Mouse (Mus musculus) CH12.LX (cell line): ENCODE measurements around the gene Fstl4. TPM values are rescaled to one million over a fixed set of nuclear protein-coding genes. Genes with fewer than 3 reads are reported as not detected.

Source experiments
- DNase-seq: peaks from one replicate; pipeline ENCODE4 v3.0.0-alpha.2; 2013; ENCODE audit errors: extremely low read depth
- H3K27ac ChIP-seq: 2 replicates; pipeline ENCODE4 v1.5.1; 2012; ENCODE audit warnings: low read depth, mild to moderate bottlenecking, control low read depth, moderate library complexity; ENCODE audit not compliant: insufficient read depth
- H3K27me3 ChIP-seq: replicated peaks from 2 replicates; pipeline ENCODE3; 2012; ENCODE audit warnings: inconsistent platforms
- H3K36me3 ChIP-seq, 2 experiments: replicated peaks in 1 of 2; 2 replicates each; pipeline versions ENCODE3 to v1.6.1; 2012; ENCODE audit warnings: inconsistent platforms in 1 of 2, low read length in 1 of 2, mild to moderate bottlenecking in 1 of 2, mixed read lengths in 1 of 2, moderate library complexity in 1 of 2; ENCODE audit not compliant: control insufficient read depth in 1 of 2, insufficient read depth in 1 of 2
- H3K4me1 ChIP-seq, 2 experiments: 2 replicates each; pipeline ENCODE4 v1.6.1; 2012; ENCODE audit warnings: inconsistent platforms in 1 of 2, moderate library complexity in 1 of 2; ENCODE audit not compliant: insufficient read depth in 2 of 2, control insufficient read depth in 1 of 2
- H3K4me2 ChIP-seq: 2 replicates; pipeline ENCODE4 v1.6.1; 2012; ENCODE audit warnings: low read depth, mild to moderate bottlenecking, control low read depth; ENCODE audit not compliant: poor library complexity, insufficient read depth, severe bottlenecking
- H3K4me3 ChIP-seq, 3 experiments: fragments of 150-350 bp in 1 of 3; sonication (generic) in 1 of 3; replicated peaks in 1 of 3; 2 replicates each; pipeline versions ENCODE3 to v1.5.1; 2011 to 2012; ENCODE audit warnings: low read depth in 2 of 3, low read length in 2 of 3, mild to moderate bottlenecking in 2 of 3, moderate library complexity in 2 of 3, control low read depth in 1 of 3, improper control_type of control experiment in 1 of 3, inconsistent platforms in 1 of 3, mixed read lengths in 1 of 3; ENCODE audit not compliant: poor library complexity in 1 of 3
- H3K79me2 ChIP-seq: replicated peaks from 2 replicates; pipeline ENCODE4 v1.6.1; 2012; ENCODE audit warnings: mild to moderate bottlenecking, moderate library complexity; ENCODE audit not compliant: control insufficient read depth, poor library complexity, insufficient read depth, severe bottlenecking; ENCODE audit errors: extremely low read depth
- H3K9ac ChIP-seq: 2 replicates; pipeline ENCODE4 v1.6.1; 2012; ENCODE audit warnings: low read depth, mild to moderate bottlenecking, control low read depth, moderate library complexity; ENCODE audit not compliant: insufficient read depth
- H3K9me3 ChIP-seq: replicated peaks from 2 replicates; pipeline ENCODE3; 2012; ENCODE audit warnings: low read length, inconsistent platforms, mixed read lengths
- BHLHE40 ChIP-seq: IDR thresholded peaks from 2 replicates; pipeline ENCODE4 v1.6.1; 2011; ENCODE audit warnings: mild to moderate bottlenecking, low read depth, low read length, improper control_type of control experiment
- CTCF ChIP-seq, 2 experiments: IDR thresholded peaks in 1 of 2; conservative IDR thresholded peaks in 1 of 2; 2 replicates each; pipeline ENCODE4 v1.5.1; 2011 to 2012; ENCODE audit warnings: low read depth in 2 of 2, low read length in 2 of 2, improper control_type of control experiment in 1 of 2, inconsistent platforms in 1 of 2, mild to moderate bottlenecking in 1 of 2, moderate library complexity in 1 of 2
- E2F4 ChIP-seq: IDR thresholded peaks from 2 replicates; pipeline ENCODE4 v1.6.1; 2011; ENCODE audit warnings: low read depth, low read length, improper control_type of control experiment; ENCODE audit not compliant: insufficient replicate concordance
- EP300 ChIP-seq: IDR thresholded peaks from 2 replicates; pipeline ENCODE4 v1.6.1; 2011; ENCODE audit warnings: low read length, improper control_type of control experiment
- HCFC1 ChIP-seq: IDR thresholded peaks from 2 replicates; pipeline ENCODE4 v1.6.1; 2012; ENCODE audit warnings: low read depth, mild to moderate bottlenecking, inconsistent platforms, low read length, improper control_type of control experiment
- IRF4 ChIP-seq: IDR thresholded peaks from 2 replicates; pipeline ENCODE4 v1.6.1; 2014; ENCODE audit warnings: low read depth, mild to moderate bottlenecking, inconsistent platforms, low read length, improper control_type of control experiment
- JUND ChIP-seq: conservative IDR thresholded peaks from 2 replicates; pipeline ENCODE4 v1.6.1; 2011; ENCODE audit warnings: low read depth, low read length, improper control_type of control experiment
- KAT2A ChIP-seq: IDR thresholded peaks from 2 replicates; pipeline ENCODE4 v1.6.1; 2012; ENCODE audit warnings: low read length, improper control_type of control experiment, inconsistent platforms; ENCODE audit not compliant: insufficient replicate concordance
- MAX ChIP-seq: IDR thresholded peaks from 2 replicates; pipeline ENCODE4 v1.6.1; 2011; ENCODE audit warnings: low read length, improper control_type of control experiment
- MYC ChIP-seq: IDR thresholded peaks from 2 replicates; pipeline ENCODE4 v1.6.1; 2011; ENCODE audit warnings: low read depth, mild to moderate bottlenecking, improper control_type of control experiment, low read length
- POLR2AphosphoS2 ChIP-seq: IDR thresholded peaks from 2 replicates; pipeline ENCODE4 v1.6.1; 2011; ENCODE audit warnings: low read depth, low read length, improper control_type of control experiment
- RCOR1 ChIP-seq: conservative IDR thresholded peaks from 2 replicates; pipeline ENCODE4 v1.6.1; 2012; ENCODE audit warnings: low read depth, mild to moderate bottlenecking, inconsistent platforms, low read length, improper control_type of control experiment
- SMC3 ChIP-seq: IDR thresholded peaks from 2 replicates; pipeline ENCODE4 v1.6.1; 2011; ENCODE audit warnings: low read depth, low read length, improper control_type of control experiment
- TBP ChIP-seq: conservative IDR thresholded peaks from 2 replicates; pipeline ENCODE4 v1.6.1; 2011; ENCODE audit warnings: low read depth, low read length, improper control_type of control experiment
- TCF12 ChIP-seq: IDR thresholded peaks from 2 replicates; pipeline ENCODE4 v1.6.1; 2014; ENCODE audit warnings: low read depth, mild to moderate bottlenecking, inconsistent platforms, low read length, improper control_type of control experiment
- USF1 ChIP-seq: IDR thresholded peaks from 2 replicates; pipeline ENCODE4 v1.6.1; 2014; ENCODE audit warnings: low read depth, mild to moderate bottlenecking, inconsistent platforms, low read length, improper control_type of control experiment
- ZKSCAN1 ChIP-seq: IDR thresholded peaks from 2 replicates; pipeline ENCODE4 v1.6.1; 2012; ENCODE audit warnings: low read depth, inconsistent platforms, low read length, improper control_type of control experiment, borderline replicate concordance
- ZNF384 ChIP-seq: IDR thresholded peaks from 2 replicates; pipeline ENCODE4 v1.6.1; 2012; ENCODE audit warnings: low read depth, low read length, improper control_type of control experiment, inconsistent platforms
- dilution Hi-C: fragments of 300-500 bp; cut with MboI; formaldehyde crosslinking; loops from 2 replicates; pipeline ENCODE4 v1.14.3; 2020; ENCODE audit warnings: low sequenced_read_pairs; ENCODE audit not compliant: extremely low pct_unique_long_range_greater_than_20kb, extremely low pct_ligation_motif_present
- in situ Hi-C: fragments of 300-500 bp; cut with MboI; formaldehyde crosslinking; loops from 3 replicates; pipeline ENCODE4 v1.14.3; 2019; ENCODE audit warnings: low sequenced_read_pairs, low pct_ligation_motif_present, low pct_unique_long_range_greater_than_20kb, mixed read lengths
- polyA plus RNA-seq: library from polyadenylated mRNA; unstranded; fragments of >175 nt; gene quantifications from 2 replicates; pipeline ENCODE4 v1.2.1, GENCODE M21; 2012; ENCODE audit warnings: low read depth; ENCODE audit not compliant: insufficient read length
- total RNA-seq, 2 experiments: library from RNA; depleted of rRNA; stranded (reverse); fragments of 300-350 nt in 1 of 2; fragments of >200 nt in 1 of 2; gene quantifications; 2 replicates each; pipeline ENCODE4 v1.2.3; 2012 to 2014

Fstl4 gene
- total and polyA plus RNA-seq, 3 experiments: not detected

DNA sequence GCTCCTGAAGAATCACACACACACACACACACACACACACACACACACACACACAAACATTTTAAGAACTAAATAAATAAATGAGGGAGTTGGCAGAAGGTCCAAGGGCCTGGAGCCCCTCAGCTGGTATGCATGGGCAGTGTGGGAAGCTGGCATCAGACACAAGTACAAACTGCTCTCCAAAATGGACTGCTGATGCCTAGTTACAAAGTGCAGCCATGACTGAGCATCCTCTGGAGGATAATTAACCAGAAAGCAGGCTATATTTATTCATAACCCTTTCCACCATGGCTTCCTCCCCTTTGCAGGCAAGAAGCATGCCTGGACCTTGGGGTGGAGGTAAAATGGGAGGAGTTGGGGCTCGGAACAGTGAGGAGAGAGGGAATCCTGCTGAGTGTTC, 356.8 kb downstream of the Fstl4 start:
- dilution Hi-C loops: no loop called here
- H3K4me1 ChIP-seq: no peaks in the 10 kb centered on the region

DNA sequence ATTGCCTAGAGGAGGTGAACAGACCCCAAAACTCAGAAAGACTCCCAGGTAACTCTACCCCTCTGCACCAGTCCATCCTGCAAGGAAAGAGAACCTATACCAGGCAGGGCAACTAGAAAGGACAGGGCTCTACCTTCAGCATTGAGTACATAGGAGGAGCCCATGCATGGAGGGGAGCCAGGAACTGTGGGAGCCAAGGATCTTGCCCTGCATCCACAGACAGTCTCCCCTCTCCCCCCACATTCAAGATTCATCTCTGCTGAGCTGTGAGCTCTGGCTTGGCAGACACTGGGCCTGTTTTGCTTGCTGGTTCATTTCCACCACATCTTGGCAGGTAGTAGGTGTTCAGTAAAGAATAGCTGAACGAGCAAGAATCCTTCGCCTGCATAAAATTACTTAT, 360.4 kb downstream of the Fstl4 start:
- Histone ChIP-seq H3K36me3 (no peaks in the 10 kb centered on the region), H3K27ac (no peak overlapping the region), H3K9me3 (no peaks in the 10 kb centered on the region), H3K9ac (no peak overlapping the region), H3K27me3 (peaks cover 73% of the 10 kb centered on the region), H3K4me1 (peaks cover 0 to 10% of the 10 kb centered on the region in 2 experiments; a peak in 2 of 4 replicates), H3K4me2 (no peak overlapping the region), H3K4me3 (no peak overlapping the region), H3K79me2 (no peaks in the 10 kb centered on the region)
- no peak for TF ChIP-seq E2F4
- TF ChIP-seq BHLHE40: no peak
- no peak for TF ChIP-seq TBP
- no peak for TF ChIP-seq USF1
- no peak for TF ChIP-seq EP300
- TF ChIP-seq ZKSCAN1: no peak
- TF ChIP-seq ZNF384: no peak
- TF ChIP-seq KAT2A: no peak
- no peak for TF ChIP-seq IRF4
- TF ChIP-seq RCOR1: no peak
- no peak for TF ChIP-seq POLR2AphosphoS2
- no peak for TF ChIP-seq CTCF (conservative IDR thresholded peaks at IDR 0.05 in 1 of 2, IDR thresholded peaks at IDR 0.05 in 1 of 2; ENCODE audit: low read depth in 2 of 2, low read length in 2 of 2)
- no peak for TF ChIP-seq JUND
- TF ChIP-seq HCFC1: no peak
- TF ChIP-seq SMC3: no peak
- no peak for TF ChIP-seq TCF12
- TF ChIP-seq MAX: no peak
- in situ Hi-C loops (no loop called here), dilution Hi-C loops (no loop called here)
- DNase-seq: no peak

More for the DNA sequence above, 356.8 kb downstream of the Fstl4 start:
- Histone ChIP-seq H3K9me3 (no peaks in the 10 kb centered on the region), H3K27ac (no peak overlapping the region), H3K36me3 (no peaks in the 10 kb centered on the region), H3K9ac (no peak overlapping the region), H3K27me3 (peaks cover 88% of the 10 kb centered on the region), H3K79me2 (no peaks in the 10 kb centered on the region), H3K4me3 (no peak overlapping the region), H3K4me2 (no peak overlapping the region)
- DNase-seq: no peak
- in situ Hi-C loops: no loop called here
- TF ChIP-seq TCF12: no peak
- no peak for TF ChIP-seq HCFC1
- TF ChIP-seq MYC: no peak
- no peak for TF ChIP-seq JUND
- TF ChIP-seq, all 38 proteins: peak for 0
